Mouse (Mus musculus): ENCODE measurements around the gene Snx29. TPM values are rescaled to one million over a fixed set of nuclear protein-coding genes. Genes with fewer than 3 reads are reported as not detected.

Gene Snx29
- total RNA-seq, 1 experiment, result 9.6 TPM

DNA sequence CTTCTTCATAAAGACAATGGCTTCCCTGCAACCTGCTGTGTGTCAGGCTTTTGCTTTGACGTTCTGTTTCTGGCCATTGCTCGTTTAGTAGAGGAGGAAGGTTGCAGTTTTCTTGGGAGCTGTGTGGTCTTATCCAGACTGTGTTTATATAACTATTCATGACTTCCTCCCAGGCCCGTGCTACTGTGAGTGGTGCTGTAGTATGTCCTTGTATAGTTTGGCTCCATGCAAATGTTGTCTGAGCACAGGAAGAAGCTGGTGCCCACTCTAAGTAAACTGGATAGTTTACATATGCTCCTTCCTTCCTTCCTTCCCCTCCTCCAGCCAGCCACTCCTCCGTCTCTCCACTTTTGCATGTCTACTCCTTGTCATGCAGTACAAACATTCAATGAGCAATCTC is 323.0 kb downstream of the Snx29 start:
- Histone ChIP-seq H3K4me1 (ENCODE audit: control insufficient read depth in 2 of 2, insufficient read depth in 2 of 2, low read length in 2 of 2, poor library complexity in 1 of 2) (peaks cover 0 to 2% of the 10 kb centered on the region in 2 experiments; a peak in 1 of 4 replicates), H3K36me3 (ENCODE audit: control insufficient read depth, insufficient read depth, low read length, poor library complexity, severe bottlenecking) (no peaks in the 10 kb centered on the region), H3K4me3 (ENCODE audit: insufficient read depth in 1 of 2, low read depth in 1 of 2, low read length in 2 of 2, poor library complexity in 1 of 2, severe bottlenecking in 1 of 2) (no peak overlapping the region), H3K9me3 (ENCODE audit: control insufficient read depth, insufficient read depth, low read depth, low read length) (no peaks in the 10 kb centered on the region), H3K27ac (ENCODE audit: insufficient read depth, low read depth, low read length, poor library complexity, severe bottlenecking) (no peak overlapping the region), H3K9ac (ENCODE audit: insufficient read depth, low read depth, low read length, poor library complexity, severe bottlenecking) (no peak overlapping the region)
- TF ChIP-seq HCFC1 (IDR thresholded peaks at IDR 0.05; ENCODE audit: borderline replicate concordance, insufficient read depth, low read length) (no peak), ZNF384 (IDR thresholded peaks at IDR 0.05; ENCODE audit: low read depth, low read length) (no peak), ZC3H11A (IDR thresholded peaks at IDR 0.05; ENCODE audit: borderline replicate concordance, low read depth, low read length) (no peak), MAFK (IDR thresholded peaks at IDR 0.05; ENCODE audit: insufficient read depth, low read depth, low read length) (no peak), CHD2 (IDR thresholded peaks at IDR 0.05; ENCODE audit: low read depth, low read length) (no peak)
- in situ Hi-C loops (cut with MboI; ENCODE audit: low sequenced_read_pairs in 2 of 2, unreplicated experiment in 2 of 2), result no loop called here
- no peak for DNase-seq (ENCODE audit: low read depth, low spot score)

DNA sequence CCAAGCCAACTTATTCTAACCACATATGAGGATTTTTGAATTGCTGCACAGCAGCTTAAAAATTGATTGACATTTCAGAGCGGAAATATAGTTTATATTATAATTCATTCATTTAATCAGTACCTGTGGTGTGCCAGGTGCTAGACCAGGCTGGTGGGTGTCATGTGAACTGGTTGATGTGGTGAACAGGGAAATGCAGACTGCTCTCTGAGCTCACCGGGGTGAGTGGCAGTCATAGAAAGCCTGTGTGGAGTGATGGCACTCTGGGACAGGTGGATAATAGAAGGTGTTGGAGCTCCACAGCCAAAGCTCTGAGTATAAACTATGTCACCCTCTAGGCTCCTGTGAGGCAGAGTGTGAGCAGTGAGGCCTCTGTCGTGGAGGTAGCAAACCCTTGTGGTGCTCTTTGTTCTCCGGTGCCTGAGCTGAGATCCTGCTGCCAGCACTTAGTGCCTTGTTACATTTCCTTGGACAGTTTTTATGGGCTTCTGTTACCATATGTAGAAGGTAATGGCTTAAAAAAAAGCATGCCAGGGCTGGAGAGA is 324.1 kb downstream of the Snx29 start:
- in situ Hi-C loops (cut with MboI; ENCODE audit: low sequenced_read_pairs in 2 of 2, unreplicated experiment in 2 of 2), result no loop called here
- Histone ChIP-seq H3K27ac (ENCODE audit: insufficient read depth, low read depth, low read length, poor library complexity, severe bottlenecking) (no peak overlapping the region), H3K4me3 (ENCODE audit: insufficient read depth in 1 of 2, low read depth in 1 of 2, low read length in 2 of 2, poor library complexity in 1 of 2, severe bottlenecking in 1 of 2) (no peak overlapping the region), H3K9ac (ENCODE audit: insufficient read depth, low read depth, low read length, poor library complexity, severe bottlenecking) (no peak overlapping the region), H3K9me3 (ENCODE audit: control insufficient read depth, insufficient read depth, low read depth, low read length) (no peaks in the 10 kb centered on the region), H3K4me1 (ENCODE audit: control insufficient read depth in 2 of 2, insufficient read depth in 2 of 2, low read length in 2 of 2, poor library complexity in 1 of 2) (peaks cover 0 to 2% of the 10 kb centered on the region in 2 experiments; a peak in 1 of 4 replicates), H3K36me3 (ENCODE audit: control insufficient read depth, insufficient read depth, low read length, poor library complexity, severe bottlenecking) (no peaks in the 10 kb centered on the region)
- no peak for DNase-seq (ENCODE audit: low read depth, low spot score)
- no peak for TF ChIP-seq ZNF384 (IDR thresholded peaks at IDR 0.05; ENCODE audit: low read depth, low read length)
- TF ChIP-seq ZC3H11A (IDR thresholded peaks at IDR 0.05; ENCODE audit: borderline replicate concordance, low read depth, low read length), result no peak
- no peak for TF ChIP-seq MAFK (IDR thresholded peaks at IDR 0.05; ENCODE audit: insufficient read depth, low read depth, low read length)
- no peak for TF ChIP-seq CHD2 (IDR thresholded peaks at IDR 0.05; ENCODE audit: low read depth, low read length)
- TF ChIP-seq HCFC1 (IDR thresholded peaks at IDR 0.05; ENCODE audit: borderline replicate concordance, insufficient read depth, low read length), result no peak

DNA sequence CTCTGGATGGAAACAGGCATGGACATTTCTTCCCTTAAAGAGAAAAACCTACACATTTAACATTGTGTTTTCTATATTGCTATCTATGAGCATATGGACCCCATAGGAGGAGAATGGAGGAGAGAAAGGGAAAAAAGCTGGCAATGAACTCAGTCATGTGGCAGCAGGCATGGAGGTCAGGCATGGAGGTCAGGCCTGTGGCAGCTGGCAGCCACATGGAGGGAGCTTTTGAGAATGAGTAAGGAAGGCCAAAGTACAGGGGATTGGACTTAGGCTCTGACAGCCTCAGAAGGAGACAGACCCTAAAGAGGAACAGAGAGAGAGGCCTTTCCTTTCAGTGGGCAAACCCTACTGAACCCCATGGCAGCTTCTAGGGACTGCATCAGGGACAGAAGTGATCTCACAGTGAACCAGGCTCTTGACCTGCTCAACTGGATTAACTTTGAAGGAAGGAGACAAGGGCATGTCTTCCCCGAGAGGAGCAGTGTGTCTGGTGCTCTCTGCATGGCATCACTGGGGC is 325.5 kb downstream of the Snx29 start:
- in situ Hi-C loops (cut with MboI; ENCODE audit: low sequenced_read_pairs in 2 of 2, unreplicated experiment in 2 of 2), result no loop called here
- H3K27ac ChIP-seq (ENCODE audit: insufficient read depth, low read depth, low read length, poor library complexity, severe bottlenecking), result no peak overlapping the region
- H3K4me3 ChIP-seq (ENCODE audit: insufficient read depth in 1 of 2, low read depth in 1 of 2, low read length in 2 of 2, poor library complexity in 1 of 2, severe bottlenecking in 1 of 2), result no peak overlapping the region
- no peaks in the 10 kb centered on the region for H3K9me3 ChIP-seq (ENCODE audit: control insufficient read depth, insufficient read depth, low read depth, low read length)
- peaks cover 0 to 1% of the 10 kb centered on the region in 2 experiments; a peak in 1 of 4 replicates for H3K4me1 ChIP-seq (ENCODE audit: control insufficient read depth in 2 of 2, insufficient read depth in 2 of 2, low read length in 2 of 2, poor library complexity in 1 of 2)
- H3K36me3 ChIP-seq (ENCODE audit: control insufficient read depth, insufficient read depth, low read length, poor library complexity, severe bottlenecking), result no peaks in the 10 kb centered on the region
- DNase-seq (ENCODE audit: low read depth, low spot score), result no peak
- no peak for TF ChIP-seq ZC3H11A (IDR thresholded peaks at IDR 0.05; ENCODE audit: borderline replicate concordance, low read depth, low read length)
- no peak for TF ChIP-seq ZNF384 (IDR thresholded peaks at IDR 0.05; ENCODE audit: low read depth, low read length)
- TF ChIP-seq HCFC1 (IDR thresholded peaks at IDR 0.05; ENCODE audit: borderline replicate concordance, insufficient read depth, low read length), result no peak
- TF ChIP-seq MAFK (IDR thresholded peaks at IDR 0.05; ENCODE audit: insufficient read depth, low read depth, low read length), result no peak
- TF ChIP-seq CHD2 (IDR thresholded peaks at IDR 0.05; ENCODE audit: low read depth, low read length), result no peak
- H3K9ac ChIP-seq (ENCODE audit: insufficient read depth, low read depth, low read length, poor library complexity, severe bottlenecking), result no peak overlapping the region

DNA sequence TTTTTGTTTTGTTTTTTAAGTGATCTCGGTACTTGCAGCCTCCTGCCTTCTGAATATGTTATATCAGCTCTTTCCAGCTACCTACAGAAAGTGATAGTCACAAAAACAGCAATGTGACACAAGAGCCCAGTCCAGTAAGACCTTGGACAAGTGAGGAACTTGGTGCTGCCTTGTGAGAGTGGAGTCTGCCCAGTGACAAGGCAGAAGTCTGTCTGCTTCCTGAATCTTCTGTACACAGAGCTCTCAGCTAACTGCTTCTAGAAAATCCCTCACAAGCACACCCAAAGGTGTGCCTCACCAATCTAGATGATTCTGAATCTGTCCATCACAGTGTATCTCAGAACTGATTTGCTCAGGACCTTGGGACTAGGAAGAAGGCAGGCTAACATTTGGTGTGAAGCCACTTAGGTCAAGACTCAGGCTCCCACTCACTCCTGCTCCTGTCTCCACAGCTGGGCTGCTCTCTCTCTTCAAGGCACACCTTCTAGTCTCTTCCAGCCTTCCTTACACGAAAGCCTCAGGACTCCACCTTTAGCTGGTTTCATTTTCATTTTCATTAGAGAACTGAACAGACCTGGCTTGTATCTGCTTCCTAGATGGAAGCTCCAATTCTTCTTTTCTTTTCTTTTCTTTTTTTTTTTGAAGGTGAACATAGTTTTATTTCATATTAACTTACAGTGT is 330.1 kb downstream of the Snx29 start:
- TF ChIP-seq MAFK (IDR thresholded peaks at IDR 0.05; ENCODE audit: insufficient read depth, low read depth, low read length) (no peak), HCFC1 (IDR thresholded peaks at IDR 0.05; ENCODE audit: borderline replicate concordance, insufficient read depth, low read length) (no peak), ZNF384 (IDR thresholded peaks at IDR 0.05; ENCODE audit: low read depth, low read length) (no peak), ZC3H11A (IDR thresholded peaks at IDR 0.05; ENCODE audit: borderline replicate concordance, low read depth, low read length) (no peak), CHD2 (IDR thresholded peaks at IDR 0.05; ENCODE audit: low read depth, low read length) (no peak)
- H3K4me3 ChIP-seq (ENCODE audit: insufficient read depth in 1 of 2, low read depth in 1 of 2, low read length in 2 of 2, poor library complexity in 1 of 2, severe bottlenecking in 1 of 2), result no peak overlapping the region
- H3K4me1 ChIP-seq (ENCODE audit: control insufficient read depth in 2 of 2, insufficient read depth in 2 of 2, low read length in 2 of 2, poor library complexity in 1 of 2), result no peaks in the 10 kb centered on the region
- H3K27ac ChIP-seq (ENCODE audit: insufficient read depth, low read depth, low read length, poor library complexity, severe bottlenecking), result no peak overlapping the region
- H3K9me3 ChIP-seq (ENCODE audit: control insufficient read depth, insufficient read depth, low read depth, low read length), result no peaks in the 10 kb centered on the region
- no peaks in the 10 kb centered on the region for H3K36me3 ChIP-seq (ENCODE audit: control insufficient read depth, insufficient read depth, low read length, poor library complexity, severe bottlenecking)
- no peak for DNase-seq (ENCODE audit: low read depth, low spot score)
- in situ Hi-C loops (cut with MboI; ENCODE audit: low sequenced_read_pairs in 2 of 2, unreplicated experiment in 2 of 2), result no loop called here
- H3K9ac ChIP-seq (ENCODE audit: insufficient read depth, low read depth, low read length, poor library complexity, severe bottlenecking), result no peak overlapping the region
